Mouse (Mus musculus) spleen, adult 2 months (tissue): Measurements from ENCODE around the gene 1700021F07Rik. TPM values are rescaled to one million over a fixed set of nuclear protein-coding genes. Genes with fewer than 3 reads are reported as not detected.

Experiments used
- DNase-seq, 2 experiments: peaks; one replicate each; pipeline versions ENCODE4 v3.0.0 to v3.0.0-alpha.2; 2012 to 2021; ENCODE audit warnings: low spot score in 2 of 2, low read depth in 1 of 2
- H3K27ac ChIP-seq: fragments of 200-500 bp; 2 replicates; pipeline ENCODE4 v1.5.1; 2012; ENCODE audit warnings: low read length, inconsistent platforms; ENCODE audit not compliant: insufficient read depth
- H3K27me3 ChIP-seq: fragments of 200-500 bp; 2 replicates; pipeline ENCODE4 v1.6.1; 2012; ENCODE audit warnings: mild to moderate bottlenecking, moderate library complexity, low read length, inconsistent platforms; ENCODE audit not compliant: control insufficient read depth, insufficient read depth
- H3K36me3 ChIP-seq: fragments of 200-500 bp; 2 replicates; pipeline ENCODE4 v1.6.1; 2012; ENCODE audit warnings: mild to moderate bottlenecking, low read length, inconsistent platforms; ENCODE audit not compliant: control insufficient read depth, insufficient read depth
- H3K4me1 ChIP-seq: fragments of 200-500 bp; 2 replicates; pipeline ENCODE4 v1.6.1; 2011; ENCODE audit warnings: inconsistent platforms; ENCODE audit not compliant: control insufficient read depth, insufficient read depth, insufficient read length
- H3K4me3 ChIP-seq: fragments of 200-500 bp; 2 replicates; pipeline ENCODE4 v1.5.1; 2011; ENCODE audit warnings: mild to moderate bottlenecking, inconsistent platforms; ENCODE audit not compliant: insufficient read depth, insufficient read length; ENCODE audit errors: extremely low read depth
- CTCF ChIP-seq: fragments of 200-500 bp; IDR thresholded peaks from 2 replicates; pipeline ENCODE4 v1.5.1; 2011; ENCODE audit warnings: mild to moderate bottlenecking, inconsistent platforms; ENCODE audit not compliant: insufficient read depth, insufficient read length, insufficient replicate concordance; ENCODE audit errors: extremely low read depth
- POLR2A ChIP-seq: fragments of 200-500 bp; IDR thresholded peaks from 2 replicates; pipeline ENCODE4 v1.6.1; 2011; ENCODE audit warnings: low read depth, low read length, inconsistent platforms
- WGBS: fragments of 180-500 bp; shearing (Covaris S2); methylation state at CpG from one replicate; pipeline ENCODE4 v1.1.7; 2018; 5-methylcytosine and 5-hydroxymethylcytosine counted together
- polyA plus RNA-seq: library from polyadenylated mRNA; depleted of rRNA; stranded (reverse); fragments of >200 nt; gene quantifications from 2 replicates; pipeline ENCODE4 v1.2.3, GENCODE M21; 2012

Gene 1700021F07Rik
- polyA plus RNA-seq, 1 experiment: not detected

DNA sequence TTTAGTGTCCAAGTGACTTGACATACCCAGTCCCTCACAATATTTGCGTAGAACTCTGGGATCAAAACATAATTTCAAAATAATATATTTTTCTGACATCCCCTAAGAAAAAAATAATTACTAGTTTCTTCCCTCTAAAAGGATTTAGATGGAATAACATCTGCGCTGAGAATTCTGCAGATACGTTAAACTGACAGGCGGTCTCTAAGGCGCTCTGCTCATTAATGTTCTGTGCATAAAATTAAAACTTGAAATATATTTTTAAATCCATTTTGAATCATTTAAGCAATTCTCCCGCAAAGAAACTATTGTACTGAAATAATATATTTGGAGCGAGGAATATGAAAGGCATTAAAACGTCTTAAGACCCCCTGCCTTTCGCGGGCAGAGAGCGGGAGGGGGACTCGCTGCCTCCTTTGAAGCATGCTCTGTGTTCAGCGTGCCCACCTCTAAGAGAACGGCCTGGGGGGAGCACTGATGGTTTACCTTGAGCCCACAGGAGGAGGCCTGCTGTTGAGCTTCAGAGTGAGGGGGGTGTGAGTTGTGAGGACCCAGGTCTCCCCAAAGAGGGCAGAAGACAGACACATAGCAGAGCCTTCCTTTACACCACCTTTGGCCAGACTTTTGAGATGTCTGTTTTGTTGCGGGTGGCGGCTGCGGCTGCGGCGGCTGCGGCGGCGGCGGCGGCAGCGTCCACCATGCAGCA, 6.1 kb upstream of the 1700021F07Rik start:
- DNase-seq: no peak
- H3K36me3 ChIP-seq: no peaks in the 10 kb centered on the region
- H3K4me3 ChIP-seq: no peak overlapping the region
- no peaks in the 10 kb centered on the region for H3K4me1 ChIP-seq
- H3K27ac ChIP-seq: no peak overlapping the region
- 95% methylated on average over 25 of the region's 25 CpGs for WGBS
- TF ChIP-seq POLR2A (no peak), CTCF (no peak)
- H3K27me3 ChIP-seq: no peaks in the 10 kb centered on the region

DNA sequence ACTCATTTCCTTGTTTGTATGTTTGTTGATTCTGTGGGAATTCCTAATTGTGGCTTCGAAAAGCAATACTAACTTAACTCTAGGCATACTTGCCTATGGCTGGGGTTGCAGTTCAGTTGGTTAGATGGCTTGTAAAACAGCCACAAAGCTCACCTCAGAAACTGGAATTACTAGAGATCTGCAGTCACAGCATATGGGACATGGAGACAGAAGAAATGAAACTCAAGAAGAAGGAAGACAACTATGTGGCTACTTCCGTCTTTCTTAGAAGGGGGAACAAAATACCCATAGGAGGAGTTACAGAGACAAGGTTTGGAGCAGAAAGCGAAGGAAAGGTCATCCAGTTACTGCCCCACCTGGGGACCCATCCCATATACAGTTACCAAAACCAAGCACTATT, 6.1 kb downstream of the 1700021F07Rik start:
- no peak for TF ChIP-seq POLR2A
- TF ChIP-seq CTCF: no peak
- 49% methylated on average over 3 of the region's 3 CpGs for WGBS
- no peaks in the 10 kb centered on the region for H3K27me3 ChIP-seq
- H3K36me3 ChIP-seq: no peaks in the 10 kb centered on the region
- H3K4me1 ChIP-seq: peaks cover 4% of the 10 kb centered on the region; the same call in 1 of the 2 replicates
- H3K4me3 ChIP-seq: no peak overlapping the region
- H3K27ac ChIP-seq: no peak overlapping the region
- no peak for DNase-seq

DNA sequence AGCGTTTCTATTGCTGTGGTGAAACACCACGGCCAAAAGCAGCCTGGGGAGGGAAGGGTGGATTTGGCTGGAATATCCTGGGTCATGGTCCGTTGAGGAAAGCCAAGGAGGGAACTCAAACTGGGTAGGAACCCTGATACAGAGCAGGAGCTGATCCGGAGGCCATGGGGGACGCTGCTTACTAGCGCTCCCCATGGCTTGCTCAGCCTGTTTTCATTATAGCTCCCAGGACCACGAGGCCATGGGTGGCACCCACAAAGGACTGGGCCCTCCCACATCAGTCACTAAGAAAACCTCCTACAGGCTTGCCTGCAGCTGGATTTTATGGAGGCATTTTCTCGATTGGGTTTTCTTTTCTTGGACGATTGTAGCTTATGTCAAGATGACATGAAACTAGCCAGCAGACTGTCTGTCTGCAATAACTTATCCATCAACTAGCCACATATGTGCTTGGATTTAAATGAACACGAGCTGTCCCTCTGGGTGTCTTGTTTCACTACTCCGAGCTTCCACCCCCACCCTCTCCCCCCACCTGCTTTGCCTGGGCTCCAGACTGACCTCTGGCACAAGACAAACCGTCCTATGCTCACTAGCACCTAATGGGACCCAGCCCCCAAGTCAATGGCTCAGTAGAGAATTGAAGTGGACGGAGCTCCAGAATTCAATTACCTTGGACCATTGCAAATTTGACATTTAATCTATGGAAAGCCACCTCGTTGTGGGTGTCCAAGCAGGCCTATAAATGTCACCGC, 10.5 kb downstream of the 1700021F07Rik start:
- peaks cover 9% of the 10 kb centered on the region; the same call in 1 of the 2 replicates for H3K4me1 ChIP-seq
- TF ChIP-seq POLR2A (no peak), CTCF (no peak)
- no peak overlapping the region for H3K27ac ChIP-seq
- H3K4me3 ChIP-seq: no peak overlapping the region
- 84% methylated on average over 15 of the region's 15 CpGs for WGBS
- no peaks in the 10 kb centered on the region for H3K36me3 ChIP-seq
- DNase-seq: no peak
- no peaks in the 10 kb centered on the region for H3K27me3 ChIP-seq

DNA sequence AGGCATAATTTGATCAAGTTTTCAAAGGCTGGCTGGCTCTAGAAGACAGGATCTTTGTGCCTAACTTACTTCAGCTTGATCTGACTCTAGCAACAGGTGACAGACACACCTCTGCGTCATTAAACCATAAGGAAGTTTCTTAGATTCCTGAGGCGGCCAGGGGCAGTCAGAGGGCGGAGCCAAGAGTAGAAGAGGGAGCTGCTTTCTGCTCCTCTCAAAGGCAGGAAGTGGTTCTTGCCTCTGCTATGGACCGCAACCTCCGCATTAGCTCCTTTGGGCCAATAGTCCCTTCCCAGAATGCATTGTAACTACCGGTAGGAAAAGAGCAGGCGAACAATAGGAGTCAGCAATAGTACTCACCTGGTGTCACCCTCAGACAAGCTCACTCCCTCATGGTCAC, 12.2 kb downstream of the 1700021F07Rik start:
- Histone ChIP-seq H3K27me3 (no peaks in the 10 kb centered on the region), H3K4me1 (peaks cover 5% of the 10 kb centered on the region; the same call in 1 of the 2 replicates), H3K27ac (no peak overlapping the region), H3K4me3 (no peak overlapping the region), H3K36me3 (no peaks in the 10 kb centered on the region)
- TF ChIP-seq POLR2A (no peak), CTCF (no peak)
- WGBS: 4% methylated on average over 7 of the region's 7 CpGs
- DNase-seq: peak; percentile 26 to 30

DNA sequence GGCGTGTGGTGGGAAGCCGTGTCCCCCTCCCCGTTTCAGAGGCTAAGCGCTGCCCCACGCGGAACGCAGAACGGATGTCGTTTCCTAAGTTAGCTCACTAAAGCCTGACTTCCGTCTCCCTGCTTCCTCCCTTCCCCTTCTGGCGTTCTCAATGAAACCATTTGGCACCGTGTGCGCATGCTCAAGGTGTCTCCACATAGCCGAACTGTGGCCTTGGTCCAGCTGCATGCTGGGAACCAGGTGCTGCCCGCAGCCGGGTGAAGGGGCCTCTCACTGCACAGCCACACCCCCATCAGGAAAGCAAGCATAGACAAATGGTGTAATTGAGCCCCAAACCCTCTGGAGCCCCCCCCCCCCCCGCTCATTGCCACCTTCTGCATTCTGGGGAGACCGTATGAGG, 13.0 kb downstream of the 1700021F07Rik start:
- H3K27me3 ChIP-seq: no peaks in the 10 kb centered on the region
- H3K4me1 ChIP-seq: peaks cover 5% of the 10 kb centered on the region; the same call in 1 of the 2 replicates
- WGBS: 86% methylated on average over 18 of the region's 18 CpGs
- no peaks in the 10 kb centered on the region for H3K36me3 ChIP-seq
- no peak overlapping the region for H3K27ac ChIP-seq
- H3K4me3 ChIP-seq: no peak overlapping the region
- DNase-seq: no peak
- no peak for TF ChIP-seq POLR2A
- TF ChIP-seq CTCF: no peak

DNA sequence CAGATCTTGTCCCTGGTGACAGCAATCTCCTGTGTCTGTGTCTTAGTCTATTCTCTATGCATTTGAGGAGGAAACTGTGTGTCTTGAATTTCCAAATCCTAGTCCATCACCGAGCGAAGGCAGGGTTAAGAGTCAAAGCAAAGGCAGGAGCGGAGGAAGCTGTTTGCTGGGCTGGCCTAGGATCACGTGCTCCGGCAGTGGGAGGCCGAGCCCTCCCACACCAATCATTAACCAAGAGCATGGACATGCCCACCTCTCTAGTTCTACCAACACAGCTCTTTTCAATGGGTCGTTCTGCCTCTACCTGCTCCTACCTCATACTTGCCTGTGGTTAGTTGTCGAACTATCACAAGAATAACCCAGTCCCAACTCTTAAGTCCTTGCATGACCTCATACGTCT, 13.5 kb downstream of the 1700021F07Rik start:
- DNase-seq: no peak
- H3K27ac ChIP-seq: no peak overlapping the region
- no peak overlapping the region for H3K4me3 ChIP-seq
- no peaks in the 10 kb centered on the region for H3K27me3 ChIP-seq
- TF ChIP-seq POLR2A (no peak), CTCF (no peak)
- 95% methylated on average over 9 of the region's 9 CpGs for WGBS
- peaks cover 5% of the 10 kb centered on the region; the same call in 1 of the 2 replicates for H3K4me1 ChIP-seq
- no peaks in the 10 kb centered on the region for H3K36me3 ChIP-seq
